Mouse (Mus musculus) spleen, adult 2 months (tissue): Measurements from ENCODE around the gene Dhdh. TPM values are rescaled to one million over a fixed set of nuclear protein-coding genes. Genes with fewer than 3 reads are reported as not detected.
"Not testable (repeated sequence)": the region's sequence is repeated elsewhere in the genome, so short reads cannot be mapped to it uniquely, and the experiment has no call there.

Experiments
- DNase-seq, 2 experiments: peaks; one replicate each; pipeline versions ENCODE4 v3.0.0 to v3.0.0-alpha.2; 2012 to 2021; ENCODE audit warnings: low spot score in 2 of 2, low read depth in 1 of 2
- H3K27ac ChIP-seq: fragments of 200-500 bp; 2 replicates; pipeline ENCODE4 v1.5.1; 2012; ENCODE audit warnings: low read length, inconsistent platforms; ENCODE audit not compliant: insufficient read depth
- H3K27me3 ChIP-seq: fragments of 200-500 bp; 2 replicates; pipeline ENCODE4 v1.6.1; 2012; ENCODE audit warnings: mild to moderate bottlenecking, moderate library complexity, low read length, inconsistent platforms; ENCODE audit not compliant: control insufficient read depth, insufficient read depth
- H3K36me3 ChIP-seq: fragments of 200-500 bp; 2 replicates; pipeline ENCODE4 v1.6.1; 2012; ENCODE audit warnings: mild to moderate bottlenecking, low read length, inconsistent platforms; ENCODE audit not compliant: control insufficient read depth, insufficient read depth
- H3K4me1 ChIP-seq: fragments of 200-500 bp; 2 replicates; pipeline ENCODE4 v1.6.1; 2011; ENCODE audit warnings: inconsistent platforms; ENCODE audit not compliant: control insufficient read depth, insufficient read depth, insufficient read length
- H3K4me3 ChIP-seq: fragments of 200-500 bp; 2 replicates; pipeline ENCODE4 v1.5.1; 2011; ENCODE audit warnings: mild to moderate bottlenecking, inconsistent platforms; ENCODE audit not compliant: insufficient read depth, insufficient read length; ENCODE audit errors: extremely low read depth
- CTCF ChIP-seq: fragments of 200-500 bp; IDR thresholded peaks from 2 replicates; pipeline ENCODE4 v1.5.1; 2011; ENCODE audit warnings: mild to moderate bottlenecking, inconsistent platforms; ENCODE audit not compliant: insufficient read depth, insufficient read length, insufficient replicate concordance; ENCODE audit errors: extremely low read depth
- POLR2A ChIP-seq: fragments of 200-500 bp; IDR thresholded peaks from 2 replicates; pipeline ENCODE4 v1.6.1; 2011; ENCODE audit warnings: low read depth, low read length, inconsistent platforms
- WGBS: fragments of 180-500 bp; shearing (Covaris S2); methylation state at CpG from one replicate; pipeline ENCODE4 v1.1.7; 2018; 5-methylcytosine and 5-hydroxymethylcytosine counted together
- polyA plus RNA-seq: library from polyadenylated mRNA; depleted of rRNA; stranded (reverse); fragments of >200 nt; gene quantifications from 2 replicates; pipeline ENCODE4 v1.2.3, GENCODE M21; 2012

The Dhdh gene
- polyA plus RNA-seq, 1 experiment = 1.6 TPM

- Histone ChIP-seq H3K27me3 (no peaks in the 10 kb centered on the region), H3K36me3 (peaks cover 19% of the 10 kb centered on the region), H3K27ac (no peak overlapping the region), H3K4me3 (no peak overlapping the region), H3K4me1 (peaks cover 7% of the 10 kb centered on the region)
- DNase-seq = no peak
- TF ChIP-seq CTCF (no peak), POLR2A (no peak)
- 93% methylated on average over 7 of the region's 7 CpGs for WGBS
Observed at GRCm38 (mm10) chr7:45463987-45464778, 24.4 kb downstream of the Dhdh start.

GRCm38 (mm10) chr7:45462868-45463267 is 25.7 kb downstream of the Dhdh start:
- not testable (repeated sequence) for H3K27me3 ChIP-seq, H3K27ac ChIP-seq, H3K4me1 ChIP-seq, DNase-seq, H3K4me3 ChIP-seq
- H3K36me3 ChIP-seq = peaks cover 27% of the 10 kb centered on the region
- WGBS = 78% methylated on average over 4 of the region's 4 CpGs

- H3K4me3 ChIP-seq = no peak overlapping the region
- WGBS = 91% methylated on average over 4 of the region's 4 CpGs
- H3K4me1 ChIP-seq = peaks cover 10% of the 10 kb centered on the region
- no peak for TF ChIP-seq POLR2A
- no peak for TF ChIP-seq CTCF
- H3K27me3 ChIP-seq = no peaks in the 10 kb centered on the region
- no peak overlapping the region for H3K27ac ChIP-seq
- DNase-seq = no peak
- H3K36me3 ChIP-seq = peaks cover 31% of the 10 kb centered on the region
Observed at GRCm38 (mm10) chr7:45462325-45462724, 26.3 kb downstream of the Dhdh start.

GRCm38 (mm10) chr7:45461781-45462180 is 26.8 kb downstream of the Dhdh start:
- no peak for TF ChIP-seq POLR2A
- no peak for TF ChIP-seq CTCF
- WGBS = 94% methylated on average over 4 of the region's 4 CpGs
- Histone ChIP-seq H3K27ac (no peak overlapping the region), H3K4me1 (peaks cover 13% of the 10 kb centered on the region), H3K27me3 (no peaks in the 10 kb centered on the region), H3K4me3 (no peak overlapping the region), H3K36me3 (peaks cover 33% of the 10 kb centered on the region)
- DNase-seq = no peak

GRCm38 (mm10) chr7:45461326-45461725 is 27.3 kb downstream of the Dhdh start:
- Histone ChIP-seq H3K4me1 (peaks cover 13% of the 10 kb centered on the region; the same call in 1 of the 2 replicates), H3K36me3 (peaks cover 34% of the 10 kb centered on the region), H3K27ac (peak overlapping the region; percentile 79), H3K4me3 (no peak overlapping the region), H3K27me3 (no peaks in the 10 kb centered on the region)
- TF ChIP-seq CTCF (no peak), POLR2A (no peak)
- DNase-seq = no peak
- WGBS = 96% methylated on average over 4 of the region's 5 CpGs

GRCm38 (mm10) chr7:45460860-45461314 is 27.7 kb downstream of the Dhdh start:
- peak in 1 of 2 experiments; percentile 33 for DNase-seq
- no peak overlapping the region for H3K4me3 ChIP-seq

GRCm38 (mm10) chr7:45460377-45460776 is 28.2 kb downstream of the Dhdh start:
- Histone ChIP-seq H3K36me3 (peaks cover 34% of the 10 kb centered on the region), H3K4me3 (no peak overlapping the region), H3K4me1 (peaks cover 6% of the 10 kb centered on the region; the same call in 1 of the 2 replicates), H3K27ac (peak overlapping the region; percentile 79), H3K27me3 (no peaks in the 10 kb centered on the region)
- no peak for TF ChIP-seq POLR2A
- no peak for TF ChIP-seq CTCF
- no peak for DNase-seq
- 60% methylated on average over 7 of the region's 7 CpGs for WGBS

More at GRCm38 (mm10) chr7:45460860-45461314, 27.7 kb downstream of the Dhdh start:
- H3K4me1 ChIP-seq = peaks cover 9% of the 10 kb centered on the region; the same call in 1 of the 2 replicates
- TF ChIP-seq CTCF = no peak
- 46% methylated on average over 13 of the region's 13 CpGs for WGBS
- peak overlapping the region; percentile 79 for H3K27ac ChIP-seq
- no peaks in the 10 kb centered on the region for H3K27me3 ChIP-seq
- H3K36me3 ChIP-seq = peaks cover 34% of the 10 kb centered on the region
